In the genomic region with DNA sequence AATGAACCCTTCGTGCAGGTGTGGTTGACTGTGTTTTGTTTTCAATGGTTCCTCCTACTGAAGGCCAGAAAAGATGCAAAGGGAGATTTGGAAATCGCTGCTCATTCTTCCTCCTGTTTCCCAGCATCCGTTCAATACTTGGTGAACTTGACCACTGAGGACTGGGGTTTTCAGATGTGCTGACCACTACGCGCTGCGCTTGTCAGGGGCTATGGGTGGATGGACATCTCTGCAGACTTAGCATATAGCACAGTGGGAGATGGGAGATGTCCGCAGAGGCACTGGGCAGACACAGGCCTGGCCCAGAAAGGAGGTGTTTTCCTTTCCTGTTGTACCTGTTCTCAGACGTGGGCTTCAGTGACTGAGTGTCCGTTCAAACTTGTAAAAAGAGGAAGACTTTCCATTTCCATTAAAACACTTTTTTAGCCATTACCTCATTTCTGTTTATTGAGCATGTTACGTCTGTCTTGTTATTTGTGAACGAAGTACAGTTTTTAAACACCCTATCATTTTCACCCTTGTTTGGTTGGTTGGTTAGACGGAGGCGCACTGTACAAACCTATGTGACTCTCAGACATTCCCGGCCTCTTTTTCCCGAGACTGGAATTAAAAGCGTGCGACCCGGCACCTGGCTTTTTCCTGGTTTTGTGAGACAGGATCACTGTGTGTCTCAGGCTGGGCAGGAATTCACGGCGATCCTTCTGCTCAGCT, we compare ENCODE assay signal across 8 mouse cellular contexts. TPM values are rescaled to one million over a fixed set of nuclear protein-coding genes. Genes with fewer than 3 reads are reported as not detected.
DNase-seq lines count a peak whose midpoint lies in the region; ATAC-seq and TF ChIP-seq lines count a peak whose summit lies in the region.

No protein-coding gene starts in this region.

- H3K36me3 ChIP-seq in ES-Bruce4 (ENCODE audit: control insufficient read depth, insufficient read depth, low read length, poor library complexity, severe bottlenecking): 0 out of 2 replicates have a peak, but pooled peaks cover 2% of the 10 kb centered on the region
- H3K36me3 ChIP-seq in heart, embryonic 14.5 days (ENCODE audit: control insufficient read depth, insufficient read depth, low read length): peaks cover 29% of the 10 kb centered on the region
- H3K36me3 ChIP-seq in liver, embryonic 16.5 days (ENCODE audit: control insufficient read depth, insufficient read depth): no peaks in the 10 kb centered on the region

- 32% methylated on average over 20 of the region's 20 CpGs for WGBS in cerebellum, adult 2 months
- WGBS in heart, embryonic 14.5 days: 35% methylated on average over 20 of the region's 20 CpGs
- WGBS in liver, embryonic 16.5 days (ENCODE audit: insufficient replicate concordance): 26% methylated on average over 20 of the region's 20 CpGs

- no peak for DNase-seq in cerebellum, adult 2 months
- no peak for DNase-seq in retina, embryonic 14.5 days (ENCODE audit: low spot score)
- DNase-seq in cerebellum, adult 8-10 months: no peak
- DNase-seq in gastrocnemius, postnatal 10 days: no peak

- H3K4me1 ChIP-seq in cerebellum, adult 2 months (ENCODE audit: control insufficient read depth, insufficient read depth, low read length): peaks cover 4% of the 10 kb centered on the region
- H3K4me1 ChIP-seq in ES-Bruce4 (ENCODE audit: control insufficient read depth, insufficient read depth, low read length): no peaks in the 10 kb centered on the region
- peaks cover 8 to 11% of the 10 kb centered on the region in 2 experiments for H3K4me1 ChIP-seq in heart, embryonic 14.5 days (ENCODE audit: control insufficient read depth in 2 of 2, insufficient read depth in 2 of 2, low read length in 2 of 2)
- H3K4me1 ChIP-seq in liver, embryonic 16.5 days (ENCODE audit: control insufficient read depth, low read depth, low read length): peaks cover 6% of the 10 kb centered on the region

- ATAC-seq in cerebellum, adult (ENCODE audit: insufficient number of reproducible peaks, low FRiP score, low TSS enrichment): no peak
- ATAC-seq in heart, embryonic 14.5 days (ENCODE audit: insufficient number of reproducible peaks, insufficient read depth, low FRiP score, low read depth): peak; percentile 27; the same call in 1 of the 2 replicates
- ATAC-seq in liver, embryonic 16.5 days (ENCODE audit: low read depth): peak; percentile 47

- no peak overlapping the region for H3K27ac ChIP-seq in cerebellum, adult 2 months (ENCODE audit: insufficient read depth, low read length)
- H3K27ac ChIP-seq in ES-Bruce4 (ENCODE audit: insufficient read depth, low read length): no peak overlapping the region
- peak overlapping the region; percentile 52 to 69 for H3K27ac ChIP-seq in heart, embryonic 14.5 days (replicated peaks in 1 of 2; ENCODE audit: control insufficient read depth in 1 of 2, insufficient read depth in 1 of 2, low read depth in 2 of 2, low read length in 2 of 2)
- peak overlapping the region; percentile 62 for H3K27ac ChIP-seq in liver, embryonic 16.5 days (ENCODE audit: low read length)

- TF ChIP-seq CTCF in cerebellum, adult 2 months (IDR thresholded peaks at IDR 0.05; ENCODE audit: borderline replicate concordance, insufficient read depth, low read depth, low read length): no peak
- no peak for TF ChIP-seq CTCF in ES-Bruce4 (IDR thresholded peaks at IDR 0.05; ENCODE audit: low read depth, low read length)

- TF ChIP-seq EP300 in ES-Bruce4 (IDR thresholded peaks at IDR 0.05; ENCODE audit: insufficient read depth, low read depth, low read length): no peak

- peak overlapping the region; percentile 88 for H3K4me2 ChIP-seq in heart, embryonic 14.5 days (ENCODE audit: low read length)
- H3K4me2 ChIP-seq in liver, embryonic 16.5 days (ENCODE audit: low read depth, low read length): peak overlapping the region; percentile 78

- no peaks in the 10 kb centered on the region for H3K9me3 ChIP-seq in ES-Bruce4 (replicated peaks; ENCODE audit: control insufficient read depth, insufficient read depth, low read length, poor library complexity, severe bottlenecking)
- no peaks in the 10 kb centered on the region for H3K9me3 ChIP-seq in heart, embryonic 14.5 days (ENCODE audit: control insufficient read depth, low read length)
- H3K9me3 ChIP-seq in liver, embryonic 16.5 days (replicated peaks; ENCODE audit: control insufficient read depth, low read length): no peaks in the 10 kb centered on the region

- peak overlapping the region; percentile 71 for H3K4me3 ChIP-seq in cerebellum, adult 2 months (replicated peaks; ENCODE audit: insufficient read depth, low read depth, low read length)
- H3K4me3 ChIP-seq in ES-Bruce4 (ENCODE audit: low read depth, low read length): peak overlapping the region; percentile 99
- peak overlapping the region; percentile 66 to 84 for H3K4me3 ChIP-seq in heart, embryonic 14.5 days (ENCODE audit: control insufficient read depth in 1 of 2, insufficient read depth in 1 of 2, low read depth in 1 of 2, low read length in 2 of 2)
- H3K4me3 ChIP-seq in liver, embryonic 16.5 days (ENCODE audit: low read depth, low read length): peak overlapping the region; percentile 72

- no peak for TF ChIP-seq POLR2A in cerebellum, adult 2 months (IDR thresholded peaks at IDR 0.05; ENCODE audit: borderline replicate concordance, insufficient read depth, low read length)
- TF ChIP-seq POLR2A in ES-Bruce4 (IDR thresholded peaks at IDR 0.05; ENCODE audit: insufficient read depth, low read length): no peak

- no peaks in the 10 kb centered on the region for H3K27me3 ChIP-seq in cerebellum, adult 2 months (ENCODE audit: control insufficient read depth, insufficient read depth, low read length)
- H3K27me3 ChIP-seq in ES-Bruce4 (ENCODE audit: control insufficient read depth, insufficient read depth, low read length, poor library complexity, severe bottlenecking): no peaks in the 10 kb centered on the region
- H3K27me3 ChIP-seq in heart, embryonic 14.5 days (ENCODE audit: control insufficient read depth, insufficient read depth, low read length): no peaks in the 10 kb centered on the region
- H3K27me3 ChIP-seq in liver, embryonic 16.5 days (ENCODE audit: control insufficient read depth, insufficient read depth, low read depth, low read length): no peaks in the 10 kb centered on the region

- peak overlapping the region; percentile 84 for H3K9ac ChIP-seq in ES-Bruce4 (ENCODE audit: low read depth, poor library complexity, severe bottlenecking)
- H3K9ac ChIP-seq in heart, embryonic 14.5 days (ENCODE audit: low read length): peak overlapping the region; percentile 83
- H3K9ac ChIP-seq in liver, embryonic 16.5 days (ENCODE audit: low read depth, low read length): peak overlapping the region; percentile 64

RNA-seq across cellular contexts. Expression of a gene that starts 0.5 kb away (rescaled TPM):
- 28.5 and 28.7 TPM in 2 replicates for polyA plus RNA-seq in cerebellum, adult 2 months (2012; rRNA removed)
- 12.4 and 14.7 TPM in 2 replicates for polyA plus RNA-seq in ES-Bruce4 (2011; ENCODE audit: insufficient read depth, insufficient read length, low read depth, missing spikeins)
- 24.9 and 27.9 TPM in 2 replicates for polyA plus RNA-seq in heart, embryonic 14.5 days (2014; fragmentation: Nextera tagmentation; extraction: Ambion mirVana)
- 9.7 and 11.1 TPM in 2 replicates for polyA plus RNA-seq in liver, embryonic 16.5 days (2015; fragmentation: Nextera tagmentation; extraction: Ambion mirVana)
- 10 to 100 TPM; 10.4 to 12.1 TPM for total RNA-seq in gastrocnemius, postnatal 10 days (2021)

RNA-seq across cellular contexts. Expression of a gene that starts 27.6 kb away (rescaled TPM):
- polyA plus RNA-seq in cerebellum, adult 2 months (2012; rRNA removed): 27.0 and 28.1 TPM in 2 replicates
- 5.1 TPM in 2 replicates for polyA plus RNA-seq in ES-Bruce4 (2011; ENCODE audit: insufficient read depth, insufficient read length, low read depth, missing spikeins)
- polyA plus RNA-seq in heart, embryonic 14.5 days (2014; fragmentation: Nextera tagmentation; extraction: Ambion mirVana): 3.6 and 3.9 TPM in 2 replicates
- polyA plus RNA-seq in liver, embryonic 16.5 days (2015; fragmentation: Nextera tagmentation; extraction: Ambion mirVana): 1.0 and 1.1 TPM in 2 replicates
- total RNA-seq in gastrocnemius, postnatal 10 days (2021): 1 to 10 TPM; 2.8 to 3.6 TPM

RNA-seq across cellular contexts. Expression of a gene that starts 27.7 kb away (rescaled TPM):
- 248 and 254 TPM in 2 replicates for polyA plus RNA-seq in cerebellum, adult 2 months (2012; rRNA removed)
- 257 and 264 TPM in 2 replicates for polyA plus RNA-seq in ES-Bruce4 (2011; ENCODE audit: insufficient read depth, insufficient read length, low read depth, missing spikeins)
- polyA plus RNA-seq in heart, embryonic 14.5 days (2014; fragmentation: Nextera tagmentation; extraction: Ambion mirVana): 410 and 434 TPM in 2 replicates
- 214 and 234 TPM in 2 replicates for polyA plus RNA-seq in liver, embryonic 16.5 days (2015; fragmentation: Nextera tagmentation; extraction: Ambion mirVana)
- 100 to 1,000 TPM; 169 to 170 TPM for total RNA-seq in gastrocnemius, postnatal 10 days (2021)

RNA-seq across cellular contexts. Expression of a gene that starts 34.4 kb away (rescaled TPM):
- polyA plus RNA-seq in cerebellum, adult 2 months (2012; rRNA removed): 21.1 and 25.4 TPM in 2 replicates
- polyA plus RNA-seq in ES-Bruce4 (2011; ENCODE audit: insufficient read depth, insufficient read length, low read depth, missing spikeins): 0.24 TPM in 1 of 2 replicates, not detected in the other
- not detected in 2 replicates for polyA plus RNA-seq in heart, embryonic 14.5 days (2014; fragmentation: Nextera tagmentation; extraction: Ambion mirVana)
- not detected in 2 replicates for polyA plus RNA-seq in liver, embryonic 16.5 days (2015; fragmentation: Nextera tagmentation; extraction: Ambion mirVana)
- total RNA-seq in gastrocnemius, postnatal 10 days (2021): under 1 TPM; 0.29 to 0.42 TPM

RNA-seq across cellular contexts. Expression of a gene that starts 45.1 kb away (rescaled TPM):
- 77.3 and 79.3 TPM in 2 replicates for polyA plus RNA-seq in cerebellum, adult 2 months (2012; rRNA removed)
- 55.6 and 59.8 TPM in 2 replicates for polyA plus RNA-seq in ES-Bruce4 (2011; ENCODE audit: insufficient read depth, insufficient read length, low read depth, missing spikeins)
- polyA plus RNA-seq in heart, embryonic 14.5 days (2014; fragmentation: Nextera tagmentation; extraction: Ambion mirVana): 4.8 and 5.3 TPM in 2 replicates
- polyA plus RNA-seq in liver, embryonic 16.5 days (2015; fragmentation: Nextera tagmentation; extraction: Ambion mirVana): 0.86 and 0.91 TPM in 2 replicates
- 10 to 100 TPM; 44.1 to 46.2 TPM for total RNA-seq in gastrocnemius, postnatal 10 days (2021)

Comparison
In these comparisons a context has a peak if more than half of its experiments do, and no peak if none do; other contexts are left out.
1. H3K27ac ChIP-seq: peak in heart, embryonic 14.5 days (2 of 2) and liver, embryonic 16.5 days (single experiment); none in cerebellum, adult 2 months (single experiment) and ES-Bruce4 (single experiment).
2. Peak in every context shown above with its lines, with median percentiles within 50 percentile points of each other: H3K4me3 ChIP-seq and H3K9ac ChIP-seq.